Mouse (Mus musculus): ENCODE measurements around the gene Ttc39b. TPM values are rescaled to one million over a fixed set of nuclear protein-coding genes. Genes with fewer than 3 reads are reported as not detected.
A peak's percentile ranks its signal among the peaks of the same experiment; 100 is the strongest.

Ttc39b gene
- polyA plus RNA-seq, 1 experiment from 2014 or later = 2.9 TPM

GRCm38 (mm10) chr4:83325366-83325765 is 1.3 kb upstream of the Ttc39b start:
- Histone ChIP-seq H3K4me1 (ENCODE audit: control insufficient read depth, insufficient read depth, low read length) (no peaks in the 10 kb centered on the region), H3K4me2 (no peak overlapping the region), H3K4me3 (ENCODE audit: low read depth, low read length) (no peak overlapping the region), H3K9me3 (replicated peaks; ENCODE audit: control insufficient read depth, low read length) (no peaks in the 10 kb centered on the region), H3K27ac (ENCODE audit: low read depth, low read length) (no peak overlapping the region), H3K36me3 (ENCODE audit: control insufficient read depth, insufficient read depth, low read length) (no peaks in the 10 kb centered on the region), H3K9ac (ENCODE audit: low read depth, low read length) (no peak overlapping the region), H3K27me3 (ENCODE audit: control insufficient read depth, insufficient read depth, low read length) (no peaks in the 10 kb centered on the region)
- ATAC-seq (replicated peaks; ENCODE audit: insufficient number of reproducible peaks, low FRiP score, low TSS enrichment) = no peak
- WGBS (ENCODE audit: insufficient replicate concordance) = 42% methylated on average over 5 of the region's 5 CpGs

- Histone ChIP-seq H3K4me2 (peak overlapping the region; percentile 100), H3K4me1 (ENCODE audit: control insufficient read depth, insufficient read depth, low read length) (no peaks in the 10 kb centered on the region), H3K36me3 (ENCODE audit: control insufficient read depth, insufficient read depth, low read length) (no peaks in the 10 kb centered on the region), H3K27ac (ENCODE audit: low read depth, low read length) (no peak overlapping the region), H3K9me3 (replicated peaks; ENCODE audit: control insufficient read depth, low read length) (no peaks in the 10 kb centered on the region), H3K9ac (ENCODE audit: low read depth, low read length) (peak overlapping the region; percentile 65), H3K4me3 (ENCODE audit: low read depth, low read length) (peak overlapping the region; percentile 68), H3K27me3 (ENCODE audit: control insufficient read depth, insufficient read depth, low read length) (no peaks in the 10 kb centered on the region)
- peak; percentile 64; the same call in 1 of the 2 replicates for ATAC-seq (replicated peaks; ENCODE audit: insufficient number of reproducible peaks, low FRiP score, low TSS enrichment)
- WGBS (ENCODE audit: insufficient replicate concordance) = 3% methylated on average over 48 of the region's 48 CpGs
Measured at GRCm38 (mm10) chr4:83323201-83323903, 703 bp downstream of the Ttc39b start.

GRCm38 (mm10) chr4:83319736-83320135 is 4.3 kb downstream of the Ttc39b start:
- 83% methylated on average over 4 of the region's 4 CpGs for WGBS (ENCODE audit: insufficient replicate concordance)
- Histone ChIP-seq H3K9ac (ENCODE audit: low read depth, low read length) (no peak overlapping the region), H3K4me2 (no peak overlapping the region), H3K27me3 (ENCODE audit: control insufficient read depth, insufficient read depth, low read length) (no peaks in the 10 kb centered on the region), H3K9me3 (replicated peaks; ENCODE audit: control insufficient read depth, low read length) (no peaks in the 10 kb centered on the region), H3K27ac (ENCODE audit: low read depth, low read length) (no peak overlapping the region), H3K36me3 (ENCODE audit: control insufficient read depth, insufficient read depth, low read length) (no peaks in the 10 kb centered on the region), H3K4me3 (ENCODE audit: low read depth, low read length) (no peak overlapping the region), H3K4me1 (ENCODE audit: control insufficient read depth, insufficient read depth, low read length) (peaks cover 7% of the 10 kb centered on the region; the same call in 1 of the 2 replicates)
- no peak for ATAC-seq (replicated peaks; ENCODE audit: insufficient number of reproducible peaks, low FRiP score, low TSS enrichment)

GRCm38 (mm10) chr4:83318758-83319157 is 5.3 kb downstream of the Ttc39b start:
- Histone ChIP-seq H3K4me2 (no peak overlapping the region), H3K9ac (ENCODE audit: low read depth, low read length) (no peak overlapping the region), H3K36me3 (ENCODE audit: control insufficient read depth, insufficient read depth, low read length) (no peaks in the 10 kb centered on the region), H3K27me3 (ENCODE audit: control insufficient read depth, insufficient read depth, low read length) (no peaks in the 10 kb centered on the region), H3K9me3 (replicated peaks; ENCODE audit: control insufficient read depth, low read length) (no peaks in the 10 kb centered on the region), H3K4me1 (ENCODE audit: control insufficient read depth, insufficient read depth, low read length) (peaks cover 7% of the 10 kb centered on the region; the same call in 1 of the 2 replicates), H3K4me3 (ENCODE audit: low read depth, low read length) (no peak overlapping the region), H3K27ac (ENCODE audit: low read depth, low read length) (no peak overlapping the region)
- ATAC-seq (replicated peaks; ENCODE audit: insufficient number of reproducible peaks, low FRiP score, low TSS enrichment) = no peak
- 11% methylated on average over 3 of the region's 3 CpGs for WGBS (ENCODE audit: insufficient replicate concordance)

GRCm38 (mm10) chr4:83317826-83318348 is 6.2 kb downstream of the Ttc39b start:
- WGBS (ENCODE audit: insufficient replicate concordance) = 62% methylated on average over 3 of the region's 3 CpGs

GRCm38 (mm10) chr4:83316718-83317117 is 7.3 kb downstream of the Ttc39b start:
- H3K4me3 ChIP-seq (ENCODE audit: low read depth, low read length) = no peak overlapping the region
- peaks cover 7% of the 10 kb centered on the region; the same call in 1 of the 2 replicates for H3K4me1 ChIP-seq (ENCODE audit: control insufficient read depth, insufficient read depth, low read length)
- no peak overlapping the region for H3K4me2 ChIP-seq

More at GRCm38 (mm10) chr4:83317826-83318348, 6.2 kb downstream of the Ttc39b start:
- Histone ChIP-seq H3K4me3 (ENCODE audit: low read depth, low read length) (no peak overlapping the region), H3K9ac (ENCODE audit: low read depth, low read length) (no peak overlapping the region), H3K36me3 (ENCODE audit: control insufficient read depth, insufficient read depth, low read length) (no peaks in the 10 kb centered on the region), H3K27ac (ENCODE audit: low read depth, low read length) (no peak overlapping the region), H3K27me3 (ENCODE audit: control insufficient read depth, insufficient read depth, low read length) (no peaks in the 10 kb centered on the region), H3K9me3 (replicated peaks; ENCODE audit: control insufficient read depth, low read length) (no peaks in the 10 kb centered on the region), H3K4me2 (no peak overlapping the region), H3K4me1 (ENCODE audit: control insufficient read depth, insufficient read depth, low read length) (peaks cover 7% of the 10 kb centered on the region; the same call in 1 of the 2 replicates)
- ATAC-seq (replicated peaks; ENCODE audit: insufficient number of reproducible peaks, low FRiP score, low TSS enrichment) = no peak

GRCm38 (mm10) chr4:83315930-83316329 is 8.1 kb downstream of the Ttc39b start:
- 64% methylated on average over 4 of the region's 4 CpGs for WGBS (ENCODE audit: insufficient replicate concordance)
- Histone ChIP-seq H3K4me2 (no peak overlapping the region; the same call in 1 of the 2 replicates), H3K4me3 (ENCODE audit: low read depth, low read length) (no peak overlapping the region), H3K27me3 (ENCODE audit: control insufficient read depth, insufficient read depth, low read length) (no peaks in the 10 kb centered on the region), H3K9me3 (replicated peaks; ENCODE audit: control insufficient read depth, low read length) (no peaks in the 10 kb centered on the region), H3K36me3 (ENCODE audit: control insufficient read depth, insufficient read depth, low read length) (no peaks in the 10 kb centered on the region), H3K27ac (ENCODE audit: low read depth, low read length) (no peak overlapping the region), H3K4me1 (ENCODE audit: control insufficient read depth, insufficient read depth, low read length) (peaks cover 7% of the 10 kb centered on the region; the same call in 1 of the 2 replicates), H3K9ac (ENCODE audit: low read depth, low read length) (no peak overlapping the region)
- no peak for ATAC-seq (replicated peaks; ENCODE audit: insufficient number of reproducible peaks, low FRiP score, low TSS enrichment)

More at GRCm38 (mm10) chr4:83316718-83317117, 7.3 kb downstream of the Ttc39b start:
- ATAC-seq (replicated peaks; ENCODE audit: insufficient number of reproducible peaks, low FRiP score, low TSS enrichment) = no peak
- Histone ChIP-seq H3K9ac (ENCODE audit: low read depth, low read length) (no peak overlapping the region), H3K27me3 (ENCODE audit: control insufficient read depth, insufficient read depth, low read length) (no peaks in the 10 kb centered on the region), H3K36me3 (ENCODE audit: control insufficient read depth, insufficient read depth, low read length) (no peaks in the 10 kb centered on the region), H3K9me3 (replicated peaks; ENCODE audit: control insufficient read depth, low read length) (no peaks in the 10 kb centered on the region), H3K27ac (ENCODE audit: low read depth, low read length) (no peak overlapping the region)
- 72% methylated on average over 3 of the region's 3 CpGs for WGBS (ENCODE audit: insufficient replicate concordance)

- Histone ChIP-seq H3K36me3 (ENCODE audit: control insufficient read depth, insufficient read depth, low read length) (no peaks in the 10 kb centered on the region), H3K4me1 (ENCODE audit: control insufficient read depth, insufficient read depth, low read length) (peaks cover 7% of the 10 kb centered on the region; the same call in 1 of the 2 replicates), H3K9me3 (replicated peaks; ENCODE audit: control insufficient read depth, low read length) (no peaks in the 10 kb centered on the region), H3K4me3 (ENCODE audit: low read depth, low read length) (no peak overlapping the region), H3K4me2 (peak overlapping the region; percentile 48), H3K27me3 (ENCODE audit: control insufficient read depth, insufficient read depth, low read length) (no peaks in the 10 kb centered on the region), H3K9ac (ENCODE audit: low read depth, low read length) (peak overlapping the region; percentile 43), H3K27ac (ENCODE audit: low read depth, low read length) (no peak overlapping the region)
- no peak for ATAC-seq (replicated peaks; ENCODE audit: insufficient number of reproducible peaks, low FRiP score, low TSS enrichment)
- 40% methylated on average over 13 of the region's 13 CpGs for WGBS (ENCODE audit: insufficient replicate concordance)
Measured at GRCm38 (mm10) chr4:83314922-83315881, 8.9 kb downstream of the Ttc39b start.
